Mouse (Mus musculus): ENCODE data around the gene Alkbh4.

DNA sequence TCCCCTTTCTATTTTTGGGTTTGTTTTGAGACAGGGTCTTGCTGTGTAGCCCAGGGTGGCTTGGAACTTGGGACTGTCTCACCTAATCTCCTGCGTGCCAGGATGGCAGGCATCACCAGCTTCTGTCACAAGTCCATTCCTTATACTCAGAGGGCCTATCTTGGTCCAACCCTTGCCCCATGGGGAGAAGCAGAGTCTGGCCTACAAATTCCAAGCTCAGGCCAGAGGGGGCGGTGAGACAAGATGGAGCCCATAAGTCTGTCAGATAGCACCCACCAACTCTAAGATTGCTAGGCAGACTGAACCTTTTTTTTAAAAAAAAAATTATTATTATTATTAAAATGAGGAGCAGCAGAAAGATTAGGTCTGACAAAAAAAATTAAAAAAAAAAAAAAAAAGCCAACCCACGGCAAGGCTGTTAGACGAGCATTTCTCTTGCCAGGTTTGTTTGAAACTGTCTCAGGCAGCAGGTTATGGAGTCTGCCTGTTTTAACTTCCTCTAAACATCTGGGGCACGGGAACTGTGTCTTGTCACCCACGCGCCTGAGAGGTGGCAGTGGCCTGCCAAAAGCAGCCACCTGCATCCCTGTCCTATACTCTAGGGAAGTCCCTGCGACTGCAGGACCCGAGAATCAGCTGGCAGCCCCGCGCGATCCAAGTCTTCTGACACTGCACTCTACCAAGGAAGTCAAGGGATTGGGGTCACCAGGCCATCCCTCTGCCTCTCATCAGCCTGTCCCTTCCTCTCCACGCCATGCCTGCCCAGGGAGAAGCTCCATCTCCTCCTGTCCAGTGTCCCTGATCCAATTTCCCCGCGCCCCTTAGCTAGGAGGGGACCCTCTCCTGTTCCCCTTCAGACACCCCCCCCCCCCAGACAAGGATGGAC lies 33.9 kb downstream of the Alkbh4 start:
- TF ChIP-seq CTCF (IDR thresholded peaks at IDR 0.05; ENCODE audit: low read depth, low read length) (no peak), POLR2A (IDR thresholded peaks at IDR 0.05; ENCODE audit: borderline replicate concordance, low read depth, low read length) (no peak)
